10 mouse cellular contexts compared by ENCODE assay signal in genomic region chr8:121424600-121424999, GRCm38 (mm10).
DNase-seq lines count a peak whose midpoint lies in the region; ATAC-seq and TF ChIP-seq lines count a peak whose summit lies in the region.
"Had no signal": no experiment of that assay in that cellular context is flagged by ENCODE, and none has a peak within 500 bp of the region (broad histone marks: within the 10 kb centered on the region; RNA-seq: fewer than 3 reads in every experiment).

No protein-coding gene starts in this region.

- no peak overlapping the region for H3K27ac ChIP-seq in heart, postnatal 0 days (ENCODE audit: low read depth)
- H3K27ac ChIP-seq in lung, postnatal 0 days (ENCODE audit: low read length), result no peak overlapping the region
- H3K27ac ChIP-seq in ES-Bruce4 (ENCODE audit: insufficient read depth, low read length), result no peak overlapping the region
- H3K27ac ChIP-seq in small intestine, adult 2 months (ENCODE audit: insufficient read depth, low read depth, low read length), result no peak overlapping the region
- H3K27ac ChIP-seq in cerebellum, adult 2 months (ENCODE audit: insufficient read depth, low read length), result no peak overlapping the region
- no peak overlapping the region for H3K27ac ChIP-seq in forebrain, embryonic 15.5 days (replicated peaks)
- H3K27ac ChIP-seq: limb, embryonic 12.5 days; midbrain, embryonic 12.5 days had no signal

- no peaks in the 10 kb centered on the region for H3K9me3 ChIP-seq in heart, postnatal 0 days (replicated peaks; ENCODE audit: control insufficient read depth, low read length)
- peaks cover 5% of the 10 kb centered on the region for H3K9me3 ChIP-seq in lung, postnatal 0 days (ENCODE audit: low read length)
- H3K9me3 ChIP-seq in ES-Bruce4 (replicated peaks; ENCODE audit: control insufficient read depth, insufficient read depth, low read length, poor library complexity, severe bottlenecking), result no peaks in the 10 kb centered on the region
- H3K9me3 ChIP-seq in forebrain, embryonic 15.5 days, result no peaks in the 10 kb centered on the region

- H3K27me3 ChIP-seq in heart, postnatal 0 days (ENCODE audit: control insufficient read depth, insufficient read depth, low read length), result no peaks in the 10 kb centered on the region
- H3K27me3 ChIP-seq in lung, postnatal 0 days (replicated peaks; ENCODE audit: insufficient read depth, low read length), result no peaks in the 10 kb centered on the region
- no peaks in the 10 kb centered on the region for H3K27me3 ChIP-seq in ES-Bruce4 (ENCODE audit: control insufficient read depth, insufficient read depth, low read length, poor library complexity, severe bottlenecking)
- no peaks in the 10 kb centered on the region for H3K27me3 ChIP-seq in small intestine, adult 2 months (ENCODE audit: control insufficient read depth, insufficient read depth, low read length)
- H3K27me3 ChIP-seq in cerebellum, adult 2 months (ENCODE audit: control insufficient read depth, insufficient read depth, low read length), result no peaks in the 10 kb centered on the region
- no peaks in the 10 kb centered on the region for H3K27me3 ChIP-seq in forebrain, embryonic 15.5 days
- H3K27me3 ChIP-seq: limb, embryonic 12.5 days; midbrain, embryonic 12.5 days had no signal

- no peak overlapping the region for H3K4me3 ChIP-seq in heart, postnatal 0 days (ENCODE audit: low read depth, low read length)
- no peak overlapping the region for H3K4me3 ChIP-seq in lung, postnatal 0 days (ENCODE audit: low read depth, low read length)
- no peak overlapping the region for H3K4me3 ChIP-seq in ES-Bruce4 (ENCODE audit: low read depth, low read length)
- H3K4me3 ChIP-seq in small intestine, adult 2 months (ENCODE audit: low read depth, low read length), result no peak overlapping the region
- no peak overlapping the region for H3K4me3 ChIP-seq in cerebellum, adult 2 months (replicated peaks; ENCODE audit: insufficient read depth, low read depth, low read length)
- no peak overlapping the region for H3K4me3 ChIP-seq in forebrain, embryonic 15.5 days
- H3K4me3 ChIP-seq: limb, embryonic 12.5 days; midbrain, embryonic 12.5 days had no signal

- 80% methylated on average over 14 of the region's 14 CpGs for WGBS in heart, postnatal 0 days
- 85% methylated on average over 14 of the region's 14 CpGs for WGBS in lung, postnatal 0 days
- WGBS in small intestine, adult 2 months, result 80% methylated on average over 14 of the region's 14 CpGs
- WGBS in cerebellum, adult 2 months, result 83% methylated on average over 14 of the region's 14 CpGs
- 88% methylated on average over 14 of the region's 14 CpGs for WGBS in forebrain, embryonic 15.5 days

- peak; percentile 33 for TF ChIP-seq CTCF in heart, postnatal 0 days (IDR thresholded peaks at IDR 0.05; ENCODE audit: low read depth)
- TF ChIP-seq CTCF in lung, postnatal 0 days (IDR thresholded peaks at IDR 0.05), result peak; percentile 60
- peak; percentile 57 for TF ChIP-seq CTCF in ES-Bruce4 (IDR thresholded peaks at IDR 0.05; ENCODE audit: low read depth, low read length)
- peak; percentile 35; the same call in 1 of the 2 replicates for TF ChIP-seq CTCF in small intestine, adult 2 months (IDR thresholded peaks at IDR 0.05; ENCODE audit: extremely low read depth, insufficient read length, insufficient replicate concordance, low read depth, low read length)
- TF ChIP-seq CTCF in cerebellum, adult 2 months (IDR thresholded peaks at IDR 0.05; ENCODE audit: borderline replicate concordance, insufficient read depth, low read depth, low read length), result no peak

- no peak for DNase-seq in heart, postnatal 0 days (ENCODE audit: low spot score)
- no peak for DNase-seq in heart, adult 9 months (ENCODE audit: low spot score in 2 of 2)
- peak; percentile 13 for DNase-seq in lung, postnatal 0 days (ENCODE audit: low spot score)
- no peak for DNase-seq in lung, postnatal 4 days
- no peak for DNase-seq in cerebellum, adult 2 months

- H3K9ac ChIP-seq in heart, postnatal 0 days (replicated peaks; ENCODE audit: low read depth, low read length), result no peak overlapping the region
- no peak overlapping the region for H3K9ac ChIP-seq in lung, postnatal 0 days (replicated peaks; ENCODE audit: low read depth)
- no peak overlapping the region for H3K9ac ChIP-seq in ES-Bruce4 (ENCODE audit: low read depth, poor library complexity, severe bottlenecking)
- H3K9ac ChIP-seq in forebrain, embryonic 15.5 days (replicated peaks), result no peak overlapping the region
- H3K9ac ChIP-seq: limb, embryonic 12.5 days; midbrain, embryonic 12.5 days had no signal

- no peak for TF ChIP-seq POLR2A in ES-Bruce4 (IDR thresholded peaks at IDR 0.05; ENCODE audit: insufficient read depth, low read length)
- TF ChIP-seq POLR2A in small intestine, adult 2 months (IDR thresholded peaks at IDR 0.05; ENCODE audit: low read depth, low read length), result no peak
- TF ChIP-seq POLR2A in cerebellum, adult 2 months (IDR thresholded peaks at IDR 0.05; ENCODE audit: borderline replicate concordance, insufficient read depth, low read length), result no peak

- H3K36me3 ChIP-seq in heart, postnatal 0 days (replicated peaks; ENCODE audit: control insufficient read depth, insufficient read depth, low read length), result no peaks in the 10 kb centered on the region
- no peaks in the 10 kb centered on the region for H3K36me3 ChIP-seq in lung, postnatal 0 days (ENCODE audit: insufficient read depth, low read length)
- H3K36me3 ChIP-seq in ES-Bruce4 (ENCODE audit: control insufficient read depth, insufficient read depth, low read length, poor library complexity, severe bottlenecking), result no peaks in the 10 kb centered on the region
- no peaks in the 10 kb centered on the region for H3K36me3 ChIP-seq in small intestine, adult 2 months (ENCODE audit: control insufficient read depth, insufficient read depth, low read length)
- no peaks in the 10 kb centered on the region for H3K36me3 ChIP-seq in forebrain, embryonic 15.5 days
- H3K36me3 ChIP-seq: limb, embryonic 12.5 days; midbrain, embryonic 12.5 days had no signal

- H3K4me2 ChIP-seq in heart, postnatal 0 days (ENCODE audit: low read depth, low read length), result no peak overlapping the region
- H3K4me2 ChIP-seq in lung, postnatal 0 days (replicated peaks; ENCODE audit: low read depth, low read length), result no peak overlapping the region
- no peak overlapping the region for H3K4me2 ChIP-seq in forebrain, embryonic 15.5 days (replicated peaks)
- H3K4me2 ChIP-seq: limb, embryonic 12.5 days; midbrain, embryonic 12.5 days had no signal

- ATAC-seq in heart, postnatal 0 days (ENCODE audit: insufficient read depth, low read depth), result no peak
- ATAC-seq in lung, postnatal 0 days, result no peak
- ATAC-seq in forebrain, embryonic 15.5 days (replicated peaks), result no peak

- no peak for TF ChIP-seq EP300 in heart, postnatal 0 days (IDR thresholded peaks at IDR 0.05; ENCODE audit: low read depth)
- no peak for TF ChIP-seq EP300 in lung, postnatal 0 days (IDR thresholded peaks at IDR 0.05)
- no peak for TF ChIP-seq EP300 in ES-Bruce4 (IDR thresholded peaks at IDR 0.05; ENCODE audit: insufficient read depth, low read depth, low read length)

- H3K4me1 ChIP-seq in heart, postnatal 0 days (ENCODE audit: control insufficient read depth, insufficient read depth), result no peaks in the 10 kb centered on the region
- no peaks in the 10 kb centered on the region for H3K4me1 ChIP-seq in lung, postnatal 0 days (ENCODE audit: insufficient read depth, low read depth, low read length)
- no peaks in the 10 kb centered on the region for H3K4me1 ChIP-seq in ES-Bruce4 (ENCODE audit: control insufficient read depth, insufficient read depth, low read length)
- no peaks in the 10 kb centered on the region for H3K4me1 ChIP-seq in small intestine, adult 2 months (ENCODE audit: control insufficient read depth, insufficient read depth, insufficient read length, low read length)
- no peaks in the 10 kb centered on the region for H3K4me1 ChIP-seq in cerebellum, adult 2 months (ENCODE audit: control insufficient read depth, insufficient read depth, low read length)
- no peaks in the 10 kb centered on the region for H3K4me1 ChIP-seq in forebrain, embryonic 15.5 days
- H3K4me1 ChIP-seq: midbrain, embryonic 12.5 days had no signal
